Mouse (Mus musculus) lung, adult 2 months (tissue): ENCODE results near the gene Olfr248.

Experiments
- CTCF ChIP-seq: fragments of 200-500 bp; IDR thresholded peaks from 2 replicates; pipeline ENCODE4 v1.5.1; 2011; ENCODE audit warnings: mild to moderate bottlenecking, low read length, control low read depth; ENCODE audit not compliant: insufficient read depth
- POLR2A ChIP-seq: fragments of 200-500 bp; IDR thresholded peaks from 2 replicates; pipeline ENCODE4 v1.6.1; 2011; ENCODE audit warnings: low read depth, mild to moderate bottlenecking, control low read depth, low read length, borderline replicate concordance; ENCODE audit errors: extremely low read depth

DNA sequence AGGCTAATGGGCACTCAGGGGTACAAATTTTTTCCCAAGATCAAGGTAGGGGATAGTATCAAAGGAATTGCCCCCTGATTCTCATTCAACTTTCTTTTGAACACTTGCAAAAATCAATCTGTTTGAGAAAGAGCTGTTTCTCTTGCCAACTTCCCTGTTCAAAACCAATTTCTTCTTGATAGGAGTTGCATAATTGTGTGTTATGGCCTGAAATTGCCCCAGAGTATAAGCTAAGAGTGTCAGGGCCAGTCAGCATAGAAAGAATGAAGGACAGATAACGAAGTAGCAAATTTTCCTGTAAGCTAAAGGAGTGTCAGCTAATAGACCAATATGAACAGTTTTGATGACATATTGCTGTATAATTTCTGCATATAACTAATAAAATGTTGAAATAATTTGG is 36.6 kb downstream of the Olfr248 start:
- no peak for TF ChIP-seq CTCF
- TF ChIP-seq POLR2A, result no peak
